Mouse (Mus musculus) embryonic facial prominence, embryonic 10.5 days (tissue): ENCODE results near the gene 1700013G24Rik. TPM values are rescaled to one million over a fixed set of nuclear protein-coding genes. Genes with fewer than 3 reads are reported as not detected.

Experiments used
- DNase-seq: peaks from one replicate; pipeline ENCODE4 v3.0.0-alpha.2; 2017; ENCODE audit warnings: low spot score
- H3K27ac ChIP-seq: fragments of 300-500 bp; sonication (generic); replicated peaks from 2 replicates; pipeline ENCODE4 v1.5.1; 2016; ENCODE audit warnings: mild to moderate bottlenecking
- H3K27me3 ChIP-seq: fragments of 300-500 bp; sonication (generic); replicated peaks from 2 replicates; pipeline ENCODE4 v1.6.1; 2016; ENCODE audit warnings: low read depth, mild to moderate bottlenecking; ENCODE audit not compliant: poor library complexity, severe bottlenecking
- H3K36me3 ChIP-seq: fragments of 300-500 bp; sonication (generic); replicated peaks from 2 replicates; pipeline ENCODE4 v1.6.1; 2016; ENCODE audit warnings: mild to moderate bottlenecking, moderate library complexity
- H3K4me1 ChIP-seq: fragments of 300-500 bp; sonication (generic); 2 replicates; pipeline ENCODE4 v1.6.1; 2016
- H3K4me3 ChIP-seq: fragments of 300-500 bp; sonication (generic); 2 replicates; pipeline ENCODE4 v1.5.1; 2016; ENCODE audit warnings: mild to moderate bottlenecking, moderate library complexity
- H3K9me3 ChIP-seq: fragments of 300-500 bp; sonication (generic); 2 replicates; pipeline ENCODE4 v1.6.1; 2016; ENCODE audit warnings: mild to moderate bottlenecking
- WGBS: fragments of 180-500 bp; shearing (Covaris S2); methylation state at CpG from one replicate; pipeline ENCODE4 v1.1.7; 2016; 5-methylcytosine and 5-hydroxymethylcytosine counted together
- polyA plus RNA-seq: library from polyadenylated mRNA; unstranded; fragments of >200 nt; fragmentation: Nextera tagmentation; extraction: Ambion mirVana; gene quantifications from 2 replicates; pipeline ENCODE4 v1.2.1, GENCODE M21; 2016

1700013G24Rik gene
- polyA plus RNA-seq, 1 experiment from 2014 or later: not detected

DNA sequence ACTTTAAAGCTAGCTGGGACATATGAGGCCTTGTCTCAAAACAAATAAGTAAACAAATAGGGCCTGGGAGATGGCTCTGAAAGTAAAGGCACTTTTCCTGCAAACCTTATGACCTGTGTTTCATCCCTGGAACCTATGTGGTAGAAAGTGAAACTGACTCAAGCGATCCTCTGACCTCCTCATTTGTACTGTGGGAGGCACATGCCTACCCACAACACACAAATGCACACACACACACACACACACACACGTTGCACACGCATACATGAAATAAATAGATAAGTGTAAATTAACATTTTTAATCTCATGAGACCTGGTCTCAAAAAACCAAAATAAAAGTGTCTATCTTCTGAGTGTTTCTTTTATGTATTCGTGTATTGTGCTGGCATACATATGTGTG is 7.2 kb upstream of the 1700013G24Rik start:
- Histone ChIP-seq H3K4me1 (peaks cover 14% of the 10 kb centered on the region), H3K9me3 (no peaks in the 10 kb centered on the region), H3K4me3 (no peak overlapping the region), H3K27ac (no peak overlapping the region), H3K27me3 (no peaks in the 10 kb centered on the region), H3K36me3 (no peaks in the 10 kb centered on the region)
- WGBS: 91% methylated on average over 4 of the region's 4 CpGs
- no peak for DNase-seq

DNA sequence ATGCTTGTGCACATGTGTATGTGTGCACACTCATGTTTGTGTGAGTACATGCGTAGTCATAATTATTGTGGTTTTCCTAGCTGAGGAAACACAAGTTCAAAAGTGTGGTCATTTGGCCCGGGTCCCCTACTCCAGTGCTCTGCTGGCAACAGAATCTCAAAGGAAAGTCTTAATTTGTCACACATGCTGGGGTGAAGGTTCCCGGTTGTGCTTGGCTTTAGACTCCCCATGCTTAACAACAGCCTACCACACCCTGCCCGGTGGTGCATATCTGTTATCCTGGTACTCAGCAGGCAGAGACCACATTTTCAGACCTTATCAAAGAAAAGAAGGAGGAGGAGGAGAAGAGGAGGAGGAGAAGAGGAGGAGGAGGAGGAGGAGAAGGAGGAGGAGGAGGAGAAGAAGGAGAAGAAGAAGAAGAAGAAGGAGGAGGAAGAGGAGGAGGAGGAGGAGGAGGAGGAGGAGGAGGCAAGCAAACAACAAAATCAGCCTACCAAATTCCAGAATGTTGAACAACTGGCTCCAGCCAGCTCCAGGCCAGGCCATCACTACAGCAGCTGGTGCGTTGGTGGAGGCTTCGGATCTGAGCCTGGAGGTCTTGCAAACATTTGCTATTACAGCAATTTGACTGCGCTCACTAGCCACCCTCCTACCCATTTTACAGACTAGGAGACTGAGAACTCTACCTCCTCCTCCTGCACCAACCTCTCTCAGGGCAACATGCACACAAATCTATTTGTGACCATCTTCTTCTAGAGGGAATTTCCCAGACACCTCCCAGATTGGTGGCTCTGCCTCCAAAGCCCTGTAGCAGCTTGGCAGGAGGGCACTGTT is 5.5 kb upstream of the 1700013G24Rik start:
- Histone ChIP-seq H3K4me1 (peaks cover 14% of the 10 kb centered on the region), H3K4me3 (no peak overlapping the region), H3K9me3 (no peaks in the 10 kb centered on the region), H3K27me3 (no peaks in the 10 kb centered on the region), H3K27ac (no peak overlapping the region), H3K36me3 (no peaks in the 10 kb centered on the region)
- no peak for DNase-seq
- whole genome bisulfite sequencing: 62% methylated on average over 7 of the region's 7 CpGs

DNA sequence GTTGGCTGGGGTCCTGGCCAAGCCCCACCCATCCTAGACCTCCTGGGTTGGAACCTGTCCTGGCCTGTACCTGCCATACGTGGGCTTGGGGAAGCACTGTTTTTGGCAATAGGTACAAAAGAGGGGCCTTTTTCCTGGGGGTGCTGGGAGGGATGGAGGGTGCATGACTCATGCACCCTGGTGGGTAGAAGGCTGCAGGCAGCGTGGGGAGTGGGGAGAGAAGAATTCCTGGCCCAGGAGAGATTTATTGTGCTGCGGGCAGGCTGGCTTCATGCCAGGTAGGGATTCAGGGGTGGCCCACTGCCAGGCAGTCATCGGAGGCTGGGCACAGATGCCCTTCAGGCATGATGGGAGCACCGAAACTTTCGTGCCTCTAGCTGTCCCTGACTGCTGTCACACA is 4.9 kb upstream of the 1700013G24Rik start:
- H3K36me3 ChIP-seq: no peaks in the 10 kb centered on the region
- no peaks in the 10 kb centered on the region for H3K9me3 ChIP-seq
- no peak overlapping the region for H3K27ac ChIP-seq
- no peak overlapping the region for H3K4me3 ChIP-seq
- WGBS: 62% methylated on average over 6 of the region's 6 CpGs
- no peaks in the 10 kb centered on the region for H3K27me3 ChIP-seq
- DNase-seq: no peak
- H3K4me1 ChIP-seq: peaks cover 17% of the 10 kb centered on the region

DNA sequence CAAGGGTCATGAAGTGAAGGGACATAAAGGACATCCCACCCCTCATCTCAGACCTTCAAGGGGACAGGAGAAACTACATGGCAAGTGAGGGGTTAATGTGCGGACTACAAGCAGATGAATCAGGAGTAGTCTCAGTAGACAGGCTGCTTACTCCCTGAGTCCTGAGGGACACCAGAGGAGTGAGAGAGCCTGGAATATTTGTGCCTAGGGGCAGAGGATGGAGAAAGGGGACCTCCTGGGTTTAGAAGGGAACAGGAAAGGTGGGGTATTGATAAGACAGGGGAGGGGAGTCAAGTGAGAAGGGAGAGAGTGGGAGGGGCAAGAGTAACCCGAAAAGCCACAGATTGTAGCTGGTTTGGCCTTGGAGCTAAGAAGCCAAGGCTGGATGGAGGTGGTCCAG is 4.4 kb upstream of the 1700013G24Rik start:
- Histone ChIP-seq H3K36me3 (no peaks in the 10 kb centered on the region), H3K27me3 (no peaks in the 10 kb centered on the region), H3K27ac (no peak overlapping the region), H3K4me3 (no peak overlapping the region), H3K9me3 (no peaks in the 10 kb centered on the region), H3K4me1 (peaks cover 19% of the 10 kb centered on the region)
- 59% methylated on average over 2 of the region's 2 CpGs for WGBS
- no peak for DNase-seq

DNA sequence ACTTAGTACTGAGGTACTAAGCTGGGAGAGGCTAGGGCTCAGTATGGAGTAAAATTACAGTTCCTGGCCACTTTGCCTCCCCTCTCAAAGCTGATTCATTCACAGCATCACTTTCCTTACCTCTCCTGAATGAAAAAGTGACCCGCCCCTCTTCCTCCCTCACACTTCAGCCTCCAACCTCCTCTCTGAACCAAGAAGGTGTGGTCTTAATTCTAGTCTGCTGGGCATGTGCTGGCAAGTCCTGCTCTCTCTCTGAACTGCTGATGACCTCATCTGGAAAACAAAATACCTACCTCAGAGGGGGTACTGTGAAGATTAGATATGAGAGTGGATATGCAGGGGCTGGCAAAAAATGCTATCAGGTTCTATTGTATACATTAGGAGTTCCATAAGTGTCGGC is 4.0 kb upstream of the 1700013G24Rik start:
- 72% methylated on average over 2 of the region's 2 CpGs for WGBS
- Histone ChIP-seq H3K4me1 (peaks cover 21% of the 10 kb centered on the region), H3K27ac (no peak overlapping the region), H3K36me3 (no peaks in the 10 kb centered on the region), H3K27me3 (no peaks in the 10 kb centered on the region), H3K4me3 (no peak overlapping the region), H3K9me3 (no peaks in the 10 kb centered on the region)
- no peak for DNase-seq

DNA sequence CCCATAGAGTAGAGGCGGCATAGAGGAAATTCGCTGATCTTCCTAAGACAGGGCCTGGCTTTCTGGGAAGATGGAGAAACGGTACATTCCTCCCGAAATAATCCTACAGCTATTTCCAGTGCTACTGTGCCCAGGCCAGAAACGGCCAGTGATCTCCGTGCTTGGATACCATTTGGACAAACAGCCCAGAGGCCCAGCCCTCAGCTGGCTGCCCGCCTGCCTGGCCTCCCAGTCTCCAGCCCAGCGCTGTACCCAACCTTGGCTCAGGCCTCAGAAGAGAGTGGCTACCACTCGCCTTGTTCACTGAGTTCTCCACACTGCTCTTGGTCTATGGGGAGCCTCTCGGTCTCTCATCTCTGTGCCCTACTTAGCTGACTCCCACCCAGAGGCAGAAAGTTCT is 3.4 kb upstream of the 1700013G24Rik start:
- Histone ChIP-seq H3K4me1 (peaks cover 21% of the 10 kb centered on the region), H3K36me3 (no peaks in the 10 kb centered on the region), H3K27ac (no peak overlapping the region; the same call in 1 of the 2 replicates), H3K9me3 (no peaks in the 10 kb centered on the region), H3K4me3 (no peak overlapping the region), H3K27me3 (no peaks in the 10 kb centered on the region)
- DNase-seq: no peak
- 85% methylated on average over 10 of the region's 10 CpGs for WGBS

DNA sequence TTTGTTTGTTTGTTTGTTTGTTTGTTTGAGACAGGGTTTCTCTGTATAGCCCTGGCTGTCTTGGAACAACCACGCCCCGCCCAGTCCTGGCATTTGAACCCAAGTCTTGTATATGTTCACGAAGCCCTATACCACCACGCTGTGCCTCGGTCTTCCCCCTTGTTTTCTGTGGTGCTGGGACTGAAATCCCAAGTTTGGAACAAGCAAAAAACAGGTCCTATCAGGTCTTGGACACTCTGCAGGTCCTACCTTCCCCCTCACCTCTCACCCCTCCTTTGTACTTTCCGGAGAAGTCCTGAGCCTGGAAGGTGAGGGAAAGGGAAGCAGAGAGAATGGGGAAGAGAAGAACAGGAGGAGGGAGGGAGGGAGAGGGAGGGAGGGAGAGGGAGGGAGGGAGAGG is 894 bp upstream of the 1700013G24Rik start:
- Histone ChIP-seq H3K4me1 (peaks cover 21% of the 10 kb centered on the region), H3K27me3 (no peaks in the 10 kb centered on the region), H3K27ac (no peak overlapping the region), H3K4me3 (no peak overlapping the region), H3K9me3 (no peaks in the 10 kb centered on the region), H3K36me3 (no peaks in the 10 kb centered on the region)
- WGBS: 90% methylated on average over 6 of the region's 6 CpGs
- DNase-seq: no peak

DNA sequence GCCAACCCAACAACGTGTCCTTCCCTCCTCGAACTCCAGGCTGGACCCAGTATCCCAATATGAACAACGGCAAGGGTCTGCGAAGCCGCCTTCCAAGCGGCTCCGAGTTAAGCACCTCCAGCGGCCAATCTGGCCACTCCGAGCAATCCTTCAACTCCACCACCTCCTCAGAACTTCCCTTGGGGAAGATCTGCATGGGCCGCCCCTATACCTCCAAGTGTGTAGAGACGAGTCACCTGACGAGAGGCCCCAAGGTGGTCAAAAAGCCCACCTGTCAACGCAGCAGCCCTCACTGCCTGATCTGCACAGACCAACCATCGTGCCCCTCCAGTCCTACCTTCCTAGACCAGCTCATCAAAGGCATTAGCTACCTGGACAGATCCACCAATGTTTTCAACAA is 1.5 kb downstream of the 1700013G24Rik start:
- Histone ChIP-seq H3K27ac (no peak overlapping the region), H3K4me3 (no peak overlapping the region), H3K9me3 (no peaks in the 10 kb centered on the region), H3K36me3 (no peaks in the 10 kb centered on the region), H3K27me3 (no peaks in the 10 kb centered on the region), H3K4me1 (peaks cover 19% of the 10 kb centered on the region)
- no peak for DNase-seq
- WGBS: 89% methylated on average over 14 of the region's 14 CpGs

DNA sequence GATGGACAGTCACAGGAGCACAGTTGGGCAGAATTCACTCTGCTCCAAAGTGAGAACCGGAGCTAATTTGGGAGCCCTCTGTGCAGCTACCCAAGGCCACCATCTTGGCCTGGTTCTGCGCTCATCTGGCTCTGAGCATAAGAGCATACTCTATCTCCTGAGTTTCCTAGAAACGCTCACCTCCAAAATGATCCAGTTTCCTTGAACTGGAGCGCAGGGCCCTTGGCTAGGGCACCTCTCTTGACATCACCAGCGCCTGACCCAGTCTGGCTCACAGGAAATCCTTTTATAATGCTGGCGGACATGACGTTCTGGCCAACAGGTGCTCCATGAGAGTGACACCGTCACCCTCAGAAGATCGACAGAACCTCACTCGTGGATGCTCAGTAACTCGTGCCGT is 3.5 kb downstream of the 1700013G24Rik start:
- H3K27ac ChIP-seq: no peak overlapping the region
- DNase-seq: no peak
- 87% methylated on average over 12 of the region's 12 CpGs for WGBS
- no peaks in the 10 kb centered on the region for H3K9me3 ChIP-seq
- H3K4me3 ChIP-seq: no peak overlapping the region
- peaks cover 32% of the 10 kb centered on the region for H3K4me1 ChIP-seq
- no peaks in the 10 kb centered on the region for H3K36me3 ChIP-seq
- H3K27me3 ChIP-seq: no peaks in the 10 kb centered on the region

DNA sequence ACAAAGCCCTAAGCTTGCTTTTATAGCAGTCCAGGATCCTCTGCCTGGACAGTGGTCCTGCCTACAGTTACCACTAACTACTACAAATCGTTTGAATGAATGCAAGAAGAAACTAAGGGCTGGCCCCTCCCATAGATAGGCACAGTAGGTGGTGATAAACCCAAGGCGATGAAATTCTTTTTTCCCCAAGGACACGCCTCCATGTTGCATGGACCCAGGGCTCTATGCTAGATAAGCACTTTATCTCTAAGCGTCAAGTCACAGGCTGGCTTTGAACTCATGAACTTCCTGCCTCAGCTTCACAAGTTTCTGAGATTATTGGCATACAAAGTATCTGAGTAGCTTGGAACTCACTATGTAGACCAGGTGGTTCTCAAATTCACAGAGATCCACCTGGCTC is 4.2 kb downstream of the 1700013G24Rik start:
- WGBS: 83% methylated on average over 4 of the region's 4 CpGs
- Histone ChIP-seq H3K4me3 (no peak overlapping the region), H3K27me3 (no peaks in the 10 kb centered on the region), H3K36me3 (no peaks in the 10 kb centered on the region), H3K27ac (no peak overlapping the region), H3K9me3 (no peaks in the 10 kb centered on the region), H3K4me1 (peaks cover 37% of the 10 kb centered on the region)
- no peak for DNase-seq

DNA sequence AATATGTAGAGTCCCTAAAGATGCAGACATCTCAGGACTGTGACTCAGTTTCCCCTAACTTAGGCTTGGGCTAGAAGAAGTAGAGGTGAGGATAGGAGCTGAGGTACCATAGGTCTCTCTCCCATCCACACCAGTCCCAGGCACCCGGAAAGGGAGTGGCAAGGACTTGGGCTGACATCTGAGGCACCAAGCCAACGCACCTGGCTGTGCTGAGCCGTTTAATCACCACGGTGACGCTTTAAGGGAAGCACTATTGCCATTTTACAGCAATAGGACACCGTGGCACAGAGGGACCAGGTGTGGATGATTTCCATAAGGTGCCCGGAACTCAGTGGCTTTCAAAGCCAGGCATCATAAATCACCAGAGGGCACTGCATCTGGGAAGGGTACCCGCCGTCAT is 5.2 kb downstream of the 1700013G24Rik start:
- H3K27me3 ChIP-seq: no peaks in the 10 kb centered on the region
- H3K9me3 ChIP-seq: no peaks in the 10 kb centered on the region
- 89% methylated on average over 9 of the region's 9 CpGs for WGBS
- DNase-seq: no peak
- no peaks in the 10 kb centered on the region for H3K36me3 ChIP-seq
- no peak overlapping the region for H3K27ac ChIP-seq
- H3K4me3 ChIP-seq: no peak overlapping the region
- H3K4me1 ChIP-seq: peaks cover 34% of the 10 kb centered on the region

DNA sequence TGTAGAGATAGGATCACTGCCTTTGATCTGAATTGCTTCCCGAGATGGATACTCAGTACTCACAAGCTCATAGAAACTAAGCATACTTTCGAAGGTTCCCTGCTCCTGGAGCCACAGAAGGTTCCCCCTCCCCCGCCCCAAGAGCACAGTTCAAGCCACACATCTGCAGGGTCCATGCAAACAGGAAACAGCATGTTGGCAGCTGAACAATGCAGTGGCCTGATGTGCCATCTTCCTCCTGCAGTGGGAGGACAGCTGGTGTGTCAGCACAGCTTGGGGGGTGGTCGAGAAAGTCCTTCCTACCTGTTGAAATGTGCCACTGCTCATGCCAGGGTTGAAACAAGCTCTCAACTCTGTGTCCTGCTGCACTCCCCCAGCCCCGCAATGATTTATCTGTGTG is 5.8 kb downstream of the 1700013G24Rik start:
- H3K36me3 ChIP-seq: no peaks in the 10 kb centered on the region
- no peaks in the 10 kb centered on the region for H3K27me3 ChIP-seq
- no peak for DNase-seq
- peaks cover 31% of the 10 kb centered on the region for H3K4me1 ChIP-seq
- 0 out of 2 replicates have a peak overlapping the region, but pooled peaks have one; percentile 10 for H3K27ac ChIP-seq
- H3K4me3 ChIP-seq: no peak overlapping the region
- WGBS: 70% methylated on average over 5 of the region's 5 CpGs
- H3K9me3 ChIP-seq: no peaks in the 10 kb centered on the region

DNA sequence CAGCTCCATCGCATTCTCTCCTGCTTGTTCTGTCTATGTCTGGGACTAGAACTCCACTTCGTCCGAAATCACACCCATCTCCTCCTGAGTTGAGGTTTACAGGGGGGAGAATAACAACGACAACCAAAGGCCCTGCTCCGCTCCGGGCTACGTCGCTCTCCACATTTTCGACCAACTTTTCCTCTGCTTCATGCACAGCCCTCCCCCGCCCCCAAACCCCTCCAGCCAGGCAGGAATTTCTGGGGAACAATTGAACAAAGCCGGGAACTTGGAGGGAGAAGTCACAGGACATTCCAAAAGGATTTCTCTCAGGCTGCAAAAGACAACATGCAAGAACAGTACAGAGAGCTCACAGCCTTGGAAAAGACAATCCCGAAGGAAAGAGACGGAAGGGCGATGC is 7.6 kb downstream of the 1700013G24Rik start:
- Histone ChIP-seq H3K4me3 (no peak overlapping the region), H3K27me3 (no peaks in the 10 kb centered on the region), H3K27ac (peak overlapping the region; percentile 5; the same call in 1 of the 2 replicates), H3K36me3 (no peaks in the 10 kb centered on the region), H3K9me3 (no peaks in the 10 kb centered on the region), H3K4me1 (peaks cover 40% of the 10 kb centered on the region)
- DNase-seq: no peak
- 61% methylated on average over 14 of the region's 14 CpGs for WGBS
